Mouse (Mus musculus) ovary, postnatal 10 days (tissue): ENCODE measurements at regions not wholly inside any gene's neighbourhood (a gene's known extent, or its start where the extent isn't known, plus 50 kb on each side); places are given as distances from the start of the nearest gene placed in this dataset.

ENCODE experiments used
- DNase-seq: peaks from one replicate; pipeline ENCODE4 v3.0.0; 2022; ENCODE audit warnings: low spot score

- no peak for DNase-seq
Measured at GRCm38 (mm10) chr2:106540176-106540575, 152.9 kb upstream of the Mpped2 start.

GRCm38 (mm10) chr2:106547117-106547516, 146.0 kb upstream of the Mpped2 start:
- no peak for DNase-seq

GRCm38 (mm10) chr2:106553666-106554065, 139.4 kb upstream of the Mpped2 start:
- no peak for DNase-seq

- no peak for DNase-seq
Measured at GRCm38 (mm10) chr2:106561571-106562090, 131.4 kb upstream of the Mpped2 start.

- no peak for DNase-seq
Measured at GRCm38 (mm10) chr2:106570226-106570625, 122.8 kb upstream of the Mpped2 start.

GRCm38 (mm10) chr2:106571346-106571745, 121.7 kb upstream of the Mpped2 start:
- DNase-seq = no peak

- DNase-seq = no peak
Measured at GRCm38 (mm10) chr2:106571913-106572312, 121.2 kb upstream of the Mpped2 start.

GRCm38 (mm10) chr2:106576746-106577323, 116.2 kb upstream of the Mpped2 start:
- DNase-seq = no peak

GRCm38 (mm10) chr2:106578062-106578461, 115.0 kb upstream of the Mpped2 start:
- no peak for DNase-seq

GRCm38 (mm10) chr2:106580663-106581062, 112.4 kb upstream of the Mpped2 start:
- peak; percentile 4 for DNase-seq

GRCm38 (mm10) chr2:106621251-106621650, 71.8 kb upstream of the Mpped2 start:
- DNase-seq = no peak

- DNase-seq = no peak
Measured at GRCm38 (mm10) chr2:106622326-106622725, 70.7 kb upstream of the Mpped2 start.

- DNase-seq = no peak
Measured at GRCm38 (mm10) chr2:106623680-106624079, 69.4 kb upstream of the Mpped2 start.

GRCm38 (mm10) chr2:106631986-106632385, 61.1 kb upstream of the Mpped2 start:
- no peak for DNase-seq
